Mouse (Mus musculus): ENCODE measurements around the gene Gm28845.

DNA sequence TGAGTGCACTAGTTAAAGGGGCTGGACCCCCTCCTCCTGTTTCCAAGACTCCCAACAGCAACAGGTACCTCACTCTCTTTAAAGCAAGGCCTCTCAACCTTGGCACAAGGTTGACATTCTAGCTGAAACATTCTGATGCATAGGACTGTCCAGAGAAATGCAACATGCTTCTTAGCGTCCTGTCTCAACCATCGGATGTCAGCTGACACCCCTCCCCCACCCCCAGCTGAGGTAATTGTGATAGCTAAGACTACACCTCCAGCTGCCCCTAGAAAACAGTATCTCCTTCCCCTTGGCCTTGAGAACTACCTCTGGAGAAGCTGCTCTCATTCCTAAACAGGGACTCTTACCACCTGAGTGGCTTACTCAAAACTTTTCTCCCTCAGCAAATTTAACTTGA is 67.2 kb downstream of the Gm28845 start:
- TF ChIP-seq POLR2A (IDR thresholded peaks at IDR 0.05; ENCODE audit: insufficient read length, low read depth) (no peak), MAX (IDR thresholded peaks at IDR 0.05; ENCODE audit: low read depth) (no peak), MYOG (IDR thresholded peaks at IDR 0.05; ENCODE audit: control insufficient read depth in 1 of 3, insufficient read depth in 1 of 3, insufficient read length in 2 of 3, low read depth in 2 of 3) (no peak), E2F4 (IDR thresholded peaks at IDR 0.05; ENCODE audit: insufficient read depth) (no peak), TCF12 (IDR thresholded peaks at IDR 0.05; ENCODE audit: insufficient read depth, poor library complexity, severe bottlenecking) (no peak), TCF3 (IDR thresholded peaks at IDR 0.05; ENCODE audit: insufficient read length, low read depth) (no peak), SRF (IDR thresholded peaks at IDR 0.05; ENCODE audit: control insufficient read depth, insufficient read length, low read depth) (no peak), MYOD1 (IDR thresholded peaks at IDR 0.05; ENCODE audit: control insufficient read depth in 1 of 3, insufficient read length in 2 of 3, low read depth in 2 of 3) (no peak), USF1 (IDR thresholded peaks at IDR 0.05; ENCODE audit: low read depth) (no peak)
